Mouse (Mus musculus) lung, postnatal 36 days (tissue): ENCODE results near the gene Lama4.

Experiments used
- DNase-seq: peaks from one replicate; pipeline ENCODE4 v3.0.0; 2022; ENCODE audit warnings: mixed read lengths

Lama4 gene

GRCm38 (mm10) chr10:38994719-38995450 lies 29.6 kb downstream of the Lama4 start:
- DNase-seq = no peak

GRCm38 (mm10) chr10:38995896-38996295 lies 30.6 kb downstream of the Lama4 start:
- DNase-seq = no peak

GRCm38 (mm10) chr10:39000951-39001350 lies 35.6 kb downstream of the Lama4 start:
- DNase-seq = no peak

- no peak for DNase-seq
Measured at GRCm38 (mm10) chr10:39002521-39002920, 37.2 kb downstream of the Lama4 start.

GRCm38 (mm10) chr10:39003520-39003919 lies 38.2 kb downstream of the Lama4 start:
- no peak for DNase-seq

GRCm38 (mm10) chr10:39005494-39005893 lies 40.2 kb downstream of the Lama4 start:
- no peak for DNase-seq

GRCm38 (mm10) chr10:39006433-39007105 lies 41.3 kb downstream of the Lama4 start:
- DNase-seq = no peak

- DNase-seq = no peak
Measured at GRCm38 (mm10) chr10:39014836-39015235, 49.5 kb downstream of the Lama4 start.

- DNase-seq = no peak
Measured at GRCm38 (mm10) chr10:39017986-39018385, 52.7 kb downstream of the Lama4 start.

GRCm38 (mm10) chr10:39018635-39019034 lies 53.3 kb downstream of the Lama4 start:
- DNase-seq = no peak

GRCm38 (mm10) chr10:39023618-39024256 lies 58.4 kb downstream of the Lama4 start:
- DNase-seq = no peak

GRCm38 (mm10) chr10:39026529-39026928 lies 61.2 kb downstream of the Lama4 start:
- no peak for DNase-seq

GRCm38 (mm10) chr10:39027058-39027457 lies 61.7 kb downstream of the Lama4 start:
- DNase-seq = no peak

- no peak for DNase-seq
Measured at GRCm38 (mm10) chr10:39028403-39028802, 63.1 kb downstream of the Lama4 start.

GRCm38 (mm10) chr10:39029297-39030147 lies 64.2 kb downstream of the Lama4 start:
- DNase-seq = no peak

- DNase-seq = no peak
Measured at GRCm38 (mm10) chr10:39030148-39030685, 64.9 kb downstream of the Lama4 start.

- DNase-seq = peak; percentile 33
Measured at GRCm38 (mm10) chr10:39039564-39039963, 74.2 kb downstream of the Lama4 start.

GRCm38 (mm10) chr10:39040026-39040425 lies 74.7 kb downstream of the Lama4 start:
- DNase-seq = no peak

GRCm38 (mm10) chr10:39044476-39044995 lies 79.2 kb downstream of the Lama4 start:
- DNase-seq = no peak

- peak; percentile 16 for DNase-seq
Measured at GRCm38 (mm10) chr10:39045111-39045510, 79.8 kb downstream of the Lama4 start.

GRCm38 (mm10) chr10:39047775-39048174 lies 82.5 kb downstream of the Lama4 start:
- no peak for DNase-seq

- DNase-seq = no peak
Measured at GRCm38 (mm10) chr10:39049581-39050294, 84.4 kb downstream of the Lama4 start.
